Mouse (Mus musculus) C2C12 (cell line): ENCODE measurements at regions not wholly inside any gene's neighbourhood (a gene's known extent, or its start where the extent isn't known, plus 50 kb on each side); places are given as distances from the start of the nearest gene placed in this dataset.
A peak's percentile ranks its signal among the peaks of the same experiment; 100 is the strongest.

ENCODE experiments used
- CTCF ChIP-seq: IDR thresholded peaks from one replicate; pipeline ENCODE4 v1.5.1; 2011; ENCODE audit not compliant: control insufficient read depth, insufficient read depth, insufficient read length
- FOSL1 ChIP-seq: IDR thresholded peaks from one replicate; pipeline ENCODE4 v1.8.0; 2011; ENCODE audit warnings: mild to moderate bottlenecking, low read length; ENCODE audit not compliant: poor library complexity, insufficient read depth, severe bottlenecking
- MAX ChIP-seq: IDR thresholded peaks from one replicate; pipeline ENCODE4 v1.6.1; 2011; ENCODE audit warnings: mild to moderate bottlenecking, control low read depth
- MYOD1 ChIP-seq: IDR thresholded peaks from one replicate; pipeline ENCODE4 v1.6.1; 2011; ENCODE audit warnings: low read depth; ENCODE audit not compliant: control insufficient read depth, insufficient read length
- MYOG ChIP-seq: IDR thresholded peaks from one replicate; pipeline ENCODE4 v1.6.1; 2011; ENCODE audit not compliant: control insufficient read depth, insufficient read length; ENCODE audit errors: extremely low read depth
- USF1 ChIP-seq: IDR thresholded peaks from one replicate; pipeline ENCODE4 v1.6.1; 2011; ENCODE audit warnings: low read depth, mild to moderate bottlenecking, control low read depth, moderate library complexity

- TF ChIP-seq CTCF (no peak), MYOG (no peak), MAX (no peak), USF1 (no peak), FOSL1 (peak; percentile 55), MYOD1 (peak; percentile 87)
Measured at GRCm38 (mm10) chr8:128272866-128273344, 85.5 kb upstream of the Nrp1 start.
